Mouse (Mus musculus) myocyte (in vitro differentiated cells): ENCODE data around the gene Ccdc136. TPM values are rescaled to one million over a fixed set of nuclear protein-coding genes. Genes with fewer than 3 reads are reported as not detected.
"Not testable (repeated sequence)": the region's sequence is repeated elsewhere in the genome, so short reads cannot be mapped to it uniquely, and the experiment has no call there.

ENCODE experiments used
- H3K27me3 ChIP-seq: one replicate; pipeline ENCODE4 v1.6.1; 2011; ENCODE audit not compliant: control insufficient read depth, insufficient read depth, insufficient read length
- H3K36me3 ChIP-seq: one replicate; pipeline ENCODE4 v1.6.1; 2011; ENCODE audit not compliant: control insufficient read depth, insufficient read depth
- H3K4me2 ChIP-seq: one replicate; pipeline ENCODE4 v1.6.1; 2011; ENCODE audit warnings: low read depth, control low read depth
- H3K4me3 ChIP-seq: one replicate; pipeline ENCODE4 v1.5.1; 2011; ENCODE audit warnings: mild to moderate bottlenecking, control low read depth, moderate library complexity
- H3K79me2 ChIP-seq: one replicate; pipeline ENCODE4 v1.6.1; 2011; ENCODE audit not compliant: control insufficient read depth, insufficient read depth
- H3ac ChIP-seq: one replicate; pipeline ENCODE4 v1.6.1; 2011; ENCODE audit not compliant: control insufficient read depth, insufficient read length
- CEBPB ChIP-seq: IDR thresholded peaks from 2 replicates; pipeline ENCODE4 v1.6.1; 2011; ENCODE audit warnings: mild to moderate bottlenecking, moderate library complexity; ENCODE audit not compliant: poor library complexity, insufficient read depth, severe bottlenecking
- E2F4 ChIP-seq: IDR thresholded peaks from one replicate; pipeline ENCODE4 v1.6.1; 2011; ENCODE audit warnings: mild to moderate bottlenecking, control low read depth, moderate library complexity; ENCODE audit not compliant: insufficient read depth
- MAX ChIP-seq: IDR thresholded peaks from one replicate; pipeline ENCODE4 v1.6.1; 2011; ENCODE audit warnings: low read depth, mild to moderate bottlenecking, control low read depth
- MYOD1 ChIP-seq, 3 experiments: IDR thresholded peaks; one replicate each; pipeline ENCODE4 v1.6.1; 2011; ENCODE audit warnings: control low read depth in 2 of 3, low read depth in 2 of 3, mild to moderate bottlenecking in 2 of 3, moderate library complexity in 1 of 3; ENCODE audit not compliant: insufficient read length in 2 of 3, control insufficient read depth in 1 of 3
- MYOG ChIP-seq, 3 experiments: IDR thresholded peaks; one replicate each; pipeline ENCODE4 v1.6.1; 2011; ENCODE audit warnings: control low read depth in 2 of 3, low read depth in 2 of 3, mild to moderate bottlenecking in 2 of 3; ENCODE audit not compliant: insufficient read length in 2 of 3, control insufficient read depth in 1 of 3, insufficient read depth in 1 of 3
- POLR2A ChIP-seq: IDR thresholded peaks from one replicate; pipeline ENCODE4 v1.6.1; 2011; ENCODE audit warnings: low read depth, mild to moderate bottlenecking, control low read depth, moderate library complexity; ENCODE audit not compliant: insufficient read length
- POLR2AphosphoS2 ChIP-seq: IDR thresholded peaks from one replicate; pipeline ENCODE4 v1.6.1; 2011; ENCODE audit warnings: low read depth, control low read depth; ENCODE audit not compliant: insufficient read length
- REST ChIP-seq: IDR thresholded peaks from one replicate; pipeline ENCODE4 v1.6.1; 2011; ENCODE audit warnings: mild to moderate bottlenecking, control low read depth, moderate library complexity; ENCODE audit not compliant: insufficient read depth, insufficient read length
- SRF ChIP-seq: IDR thresholded peaks from one replicate; pipeline ENCODE4 v1.6.1; 2011; ENCODE audit warnings: low read depth; ENCODE audit not compliant: control insufficient read depth, insufficient read length
- TCF12 ChIP-seq: IDR thresholded peaks from one replicate; pipeline ENCODE4 v1.6.1; 2011; ENCODE audit warnings: mild to moderate bottlenecking, control low read depth; ENCODE audit not compliant: poor library complexity, insufficient read depth, severe bottlenecking
- USF1 ChIP-seq: IDR thresholded peaks from one replicate; pipeline ENCODE4 v1.6.1; 2011; ENCODE audit warnings: low read depth, mild to moderate bottlenecking, control low read depth, moderate library complexity
- polyA plus RNA-seq: library from polyadenylated mRNA; unstranded; fragments of >200 nt; fragmentation: generic; extraction: Trizol; gene quantifications from one replicate; pipeline ENCODE4 v1.2.1, GENCODE M21; 2012; ENCODE audit warnings: missing spikeins

Gene Ccdc136
- polyA plus RNA-seq = 16.7 TPM

- TF ChIP-seq TCF12 (no peak), USF1 (peak; percentile 52), POLR2A (peak; percentile 55), MYOD1 (IDR thresholded peaks at IDR 0.05; ENCODE audit: control insufficient read depth in 1 of 3, insufficient read length in 2 of 3, low read depth in 2 of 3) (no peak)
- H3ac ChIP-seq = peak within 1 kb of the TSS; percentile 25
- peak within 1 kb of the TSS; percentile 90 for H3K4me2 ChIP-seq
- no peaks in the 10 kb centered on the region for H3K36me3 ChIP-seq
- no peaks in the 10 kb centered on the region for H3K79me2 ChIP-seq
- H3K4me3 ChIP-seq = peak within 1 kb of the TSS; percentile 41
- no peaks in the 10 kb centered on the region for H3K27me3 ChIP-seq
These were observed at the start of gene Ccdc136 for GRCm38 (mm10) chr6:29395910-29396713. Ccdc136 (plus strand) TSS chr6:29396309.

- H3K4me2 ChIP-seq, H3K36me3 ChIP-seq, H3K27me3 ChIP-seq, H3K4me3 ChIP-seq, H3ac ChIP-seq: not testable (repeated sequence)
- H3K79me2 ChIP-seq = peaks cover 35% of the 10 kb centered on the region
These were observed 49.6 kb upstream of the Ccdc136 start for GRCm38 (mm10) chr6:29346512-29346911.

- Histone ChIP-seq H3K27me3 (no peaks in the 10 kb centered on the region), H3K36me3 (no peaks in the 10 kb centered on the region), H3K4me2 (peak overlapping the region; percentile 96), H3K4me3 (peak overlapping the region; percentile 92), H3ac (no peak overlapping the region), H3K79me2 (peaks cover 42% of the 10 kb centered on the region)
- no peak for TF ChIP-seq E2F4
- TF ChIP-seq POLR2AphosphoS2 = no peak
- TF ChIP-seq MAX = no peak
- TF ChIP-seq CEBPB = no peak
- no peak for TF ChIP-seq SRF
- TF ChIP-seq POLR2A = no peak
- no peak for TF ChIP-seq USF1
- TF ChIP-seq TCF12 = no peak
These were observed 48.9 kb upstream of the Ccdc136 start for GRCm38 (mm10) chr6:29347189-29347588.

- peak within 1 kb of the TSS; percentile 92 for H3K4me3 ChIP-seq
- no peaks in the 10 kb centered on the region for H3K36me3 ChIP-seq
- peak within 1 kb of the TSS; percentile 36 for H3ac ChIP-seq
- H3K79me2 ChIP-seq = peaks cover 48% of the 10 kb centered on the region
- TF ChIP-seq MYOD1 (IDR thresholded peaks at IDR 0.05; ENCODE audit: control insufficient read depth in 1 of 3, insufficient read length in 2 of 3, low read depth in 2 of 3) (no peak), TCF12 (no peak), CEBPB (no peak), POLR2A (peak; percentile 93), MYOG (IDR thresholded peaks at IDR 0.05; ENCODE audit: control insufficient read depth in 1 of 3, insufficient read depth in 1 of 3, insufficient read length in 2 of 3, low read depth in 2 of 3) (no peak), POLR2AphosphoS2 (peak; percentile 95), REST (no peak), SRF (peak; percentile 69), E2F4 (peak; percentile 45), USF1 (no peak)
- no peaks in the 10 kb centered on the region for H3K27me3 ChIP-seq
- H3K4me2 ChIP-seq = peak within 1 kb of the TSS; percentile 96
These were observed 48.3 kb upstream of the Ccdc136 start, which contains the start of gene Calu for GRCm38 (mm10) chr6:29347665-29348370. Calu (plus strand) TSS chr6:29348069.

GRCm38 (mm10) chr6:29348371-29348724 lies 47.8 kb upstream of the Ccdc136 start:
- Histone ChIP-seq H3K27me3 (no peaks in the 10 kb centered on the region), H3K4me2 (peak overlapping the region; percentile 81), H3K4me3 (peak overlapping the region; percentile 92), H3K36me3 (no peaks in the 10 kb centered on the region), H3K79me2 (peaks cover 54% of the 10 kb centered on the region), H3ac (peak overlapping the region; percentile 36)
- TF ChIP-seq CEBPB (no peak), MAX (no peak), TCF12 (no peak), SRF (no peak)
